Mouse (Mus musculus) v-Abl transformed pro-B cells (cell line): ENCODE data around the gene Oprm1.

Source experiments
- in situ Hi-C, 2 experiments: fragments of 400-800 bp; cut with MboI; formaldehyde crosslinking; loops; one replicate each; pipeline ENCODE4 v1.15.1; 2025; ENCODE audit not compliant: unreplicated experiment in 2 of 2

Gene Oprm1

DNA sequence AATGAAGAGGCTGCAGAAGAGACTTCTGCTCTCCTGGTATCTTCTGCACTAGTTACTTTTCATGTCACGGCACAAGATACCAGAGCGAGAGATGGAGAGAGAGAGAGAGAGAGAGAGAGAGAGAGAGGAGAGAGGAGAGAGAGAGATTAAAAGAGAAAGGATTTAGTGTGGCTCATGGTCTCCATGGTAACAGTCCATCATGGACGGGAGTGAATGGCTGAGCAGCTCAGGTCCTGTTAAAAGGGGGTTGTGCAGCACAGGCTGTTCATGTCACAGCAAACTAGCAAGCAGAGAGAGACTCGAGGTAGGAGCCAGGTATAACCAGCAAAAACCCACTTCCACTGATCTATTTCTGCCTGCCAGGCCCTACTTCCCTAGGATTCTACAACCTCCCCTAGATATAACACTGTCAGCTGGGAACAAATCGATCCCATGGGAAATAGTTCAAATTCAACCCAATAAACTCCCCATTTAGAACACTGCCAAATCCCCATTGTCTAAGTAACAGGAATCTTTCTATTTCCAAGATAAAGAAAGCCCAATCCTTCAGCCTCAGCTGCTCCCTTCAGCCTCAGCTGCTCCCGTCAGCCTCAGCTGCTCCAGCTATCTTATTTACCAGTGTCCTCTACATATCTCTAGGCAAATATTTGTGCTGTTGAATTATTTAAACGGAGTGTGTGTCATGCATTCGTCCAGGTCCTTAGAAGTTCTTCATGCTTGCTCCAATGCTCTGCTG, 312.0 kb downstream of the Oprm1 start:
- in situ Hi-C loops, result loop anchor here (5.0 to 25.0 kb wide), 2 partner anchors 183 to 1033 kb away; no protein-coding TSS in a partner anchor

GRCm38 (mm10) chr10:7070924-7071323, 312.6 kb downstream of the Oprm1 start:
- in situ Hi-C loops, result loop anchor here (5.0 to 25.0 kb wide), 2 partner anchors 184 to 1034 kb away; no protein-coding TSS in a partner anchor

GRCm38 (mm10) chr10:7074231-7074630, 315.9 kb downstream of the Oprm1 start:
- in situ Hi-C loops, result loop anchor here (5.0 to 25.0 kb wide), 2 partner anchors 187 to 1037 kb away; no protein-coding TSS in a partner anchor

DNA sequence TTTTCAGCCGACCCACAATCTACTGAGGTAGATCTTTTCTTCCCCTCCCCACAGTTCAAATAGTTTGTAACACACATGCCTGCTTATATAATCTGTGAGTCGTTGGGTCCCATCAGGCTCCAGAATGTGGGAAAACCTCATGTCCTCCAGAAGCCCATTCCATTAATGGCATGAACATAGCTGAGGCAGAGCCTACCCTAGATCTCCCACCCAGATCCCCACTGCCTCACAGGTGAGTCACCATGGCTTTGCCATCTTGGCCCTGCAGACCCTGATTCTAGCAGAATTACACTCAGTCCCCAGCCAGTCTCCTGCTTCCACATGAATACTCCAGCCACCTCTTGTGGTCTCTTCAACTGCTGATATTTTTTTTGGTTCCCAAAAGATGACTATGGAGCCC, 317.4 kb downstream of the Oprm1 start:
- in situ Hi-C loops, result loop anchor here in 1 of 2 experiments (5.0 kb wide), 1 partner anchor 193 kb away; no protein-coding TSS in a partner anchor

- in situ Hi-C loops, result loop anchor here in 1 of 2 experiments (5.0 kb wide), 1 partner anchor 194 kb away; no protein-coding TSS in a partner anchor
Measured at GRCm38 (mm10) chr10:7076201-7076600, 317.9 kb downstream of the Oprm1 start.

DNA sequence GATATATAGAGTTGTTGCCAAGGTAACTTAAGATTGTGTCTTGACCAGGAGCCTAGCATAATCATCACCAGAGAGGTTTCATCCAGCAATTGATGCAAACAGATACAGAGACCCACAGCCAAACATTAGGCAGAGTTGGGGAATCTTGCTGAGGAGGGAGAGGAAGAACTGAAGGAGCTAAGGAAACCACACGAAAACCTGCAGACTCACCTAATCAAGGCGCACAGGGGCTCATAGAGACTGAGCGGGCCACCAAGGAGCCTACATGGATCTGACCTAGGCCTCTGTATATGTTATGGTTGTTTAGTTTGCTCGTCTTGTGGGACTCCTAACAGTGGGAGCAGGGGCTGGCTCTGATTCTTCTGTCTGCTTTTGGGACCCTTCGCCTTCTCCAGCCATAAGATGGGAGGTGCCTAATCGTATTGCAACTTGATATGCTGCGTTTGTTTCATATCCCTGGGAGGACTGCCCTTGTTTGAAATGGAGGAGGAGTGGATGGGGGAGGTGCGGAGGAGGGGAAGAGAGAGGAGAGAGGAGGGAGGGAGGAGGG, 318.4 kb downstream of the Oprm1 start:
- in situ Hi-C loops, result loop anchor here in 1 of 2 experiments (5.0 kb wide), 1 partner anchor 194 kb away; no protein-coding TSS in a partner anchor

DNA sequence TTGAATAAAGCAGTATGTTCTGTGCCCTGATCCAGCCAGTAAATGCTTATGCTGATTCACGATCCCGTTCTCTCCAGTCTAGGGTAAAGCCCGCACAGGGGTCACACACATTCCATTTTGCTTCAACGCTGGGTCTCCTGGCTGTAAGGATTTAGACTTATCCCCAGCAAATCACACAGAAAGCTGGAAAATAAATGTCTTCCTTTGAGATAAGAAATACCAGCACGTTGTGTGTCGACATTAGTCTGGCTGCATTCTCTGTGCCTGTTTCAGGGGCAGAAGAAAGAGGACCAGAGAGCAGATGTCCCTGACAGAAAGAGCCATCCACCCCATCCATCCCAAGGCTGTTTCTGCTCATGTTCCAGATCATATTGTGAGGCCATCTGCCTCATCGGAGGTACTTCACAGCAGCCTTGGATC, 319.1 kb downstream of the Oprm1 start:
- in situ Hi-C loops, result loop anchor here in 1 of 2 experiments (5.0 kb wide), 1 partner anchor 195 kb away; no protein-coding TSS in a partner anchor

DNA sequence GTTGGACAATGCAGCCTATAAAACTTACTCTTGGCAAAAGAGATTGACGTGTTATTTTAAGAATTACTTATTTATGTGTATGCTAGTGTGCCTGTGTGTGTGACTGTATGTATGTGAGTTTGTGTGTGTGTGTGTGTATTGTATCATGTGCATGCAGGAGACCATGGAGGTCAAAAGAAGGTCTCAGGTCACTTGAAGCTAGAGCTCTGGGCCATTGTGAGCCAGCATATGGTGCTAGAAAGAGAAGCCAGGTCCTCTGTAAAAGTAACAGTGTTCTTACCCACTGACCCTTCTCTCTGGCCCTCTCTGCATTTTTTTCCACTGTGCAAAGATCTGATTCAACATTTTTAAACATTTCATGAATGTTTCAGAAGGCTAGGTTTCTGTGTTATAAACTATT, 319.7 kb downstream of the Oprm1 start:
- in situ Hi-C loops, result loop anchor here in 1 of 2 experiments (5.0 kb wide), 1 partner anchor 196 kb away; no protein-coding TSS in a partner anchor
